Mouse (Mus musculus) cerebellum, postnatal 4 days (tissue): ENCODE measurements at regions not wholly inside any gene's neighbourhood (a gene's known extent, or its start where the extent isn't known, plus 50 kb on each side); places are given as distances from the start of the nearest gene placed in this dataset.

Experiments used
- DNase-seq, 2 experiments: peaks; one replicate each; pipeline ENCODE4 v3.0.0; 2022; ENCODE audit warnings: low spot score in 2 of 2, mixed read lengths in 1 of 2

GRCm38 (mm10) chr2:135606306-135606705, 52.5 kb upstream of the Plcb4 start:
- no peak for DNase-seq
